Mouse (Mus musculus) retina, postnatal 1 day (tissue): ENCODE measurements around the gene Psmb4.
A peak's percentile ranks its signal among the peaks of the same experiment; 100 is the strongest.
"Not testable (repeated sequence)": the region's sequence is repeated elsewhere in the genome, so short reads cannot be mapped to it uniquely, and the experiment has no call there.

Experiments used
- DNase-seq: peaks from one replicate; pipeline ENCODE4 v3.0.0-alpha.2; 2012

The Psmb4 gene

GRCm38 (mm10) chr3:94886316-94887224 is at the start of gene Psmb4:
Psmb4 (minus strand) TSS chr3:94886961.
- peak; percentile 95 for DNase-seq

GRCm38 (mm10) chr3:94936147-94936546 is 49.4 kb upstream of the Psmb4 start:
- DNase-seq = not testable (repeated sequence)

- DNase-seq = not testable (repeated sequence)
Measured at GRCm38 (mm10) chr3:94935332-94935731, 48.6 kb upstream of the Psmb4 start.

- DNase-seq = not testable (repeated sequence)
Measured at GRCm38 (mm10) chr3:94934564-94934963, 47.8 kb upstream of the Psmb4 start.

- not testable (repeated sequence) for DNase-seq
Measured at GRCm38 (mm10) chr3:94933604-94934003, 46.8 kb upstream of the Psmb4 start.

GRCm38 (mm10) chr3:94932809-94933564 is 46.2 kb upstream of the Psmb4 start, which contains the start of gene Selenbp1:
Selenbp1 (plus strand) TSS chr3:94933056.
- DNase-seq = peak; percentile 90

- DNase-seq = peak; percentile 8
Measured at GRCm38 (mm10) chr3:94932279-94932678, 45.5 kb upstream of the Psmb4 start.

GRCm38 (mm10) chr3:94931427-94932082 is 44.8 kb upstream of the Psmb4 start:
- DNase-seq = not testable (repeated sequence)

- not testable (repeated sequence) for DNase-seq
Measured at GRCm38 (mm10) chr3:94930386-94931266, 43.9 kb upstream of the Psmb4 start.

GRCm38 (mm10) chr3:94928979-94929378 is 42.2 kb upstream of the Psmb4 start:
- not testable (repeated sequence) for DNase-seq

GRCm38 (mm10) chr3:94926301-94926736 is 39.6 kb upstream of the Psmb4 start:
- not testable (repeated sequence) for DNase-seq

GRCm38 (mm10) chr3:94924688-94925087 is 37.9 kb upstream of the Psmb4 start:
- DNase-seq = no peak

GRCm38 (mm10) chr3:94922333-94922732 is 35.6 kb upstream of the Psmb4 start:
- no peak for DNase-seq

- no peak for DNase-seq
Measured at GRCm38 (mm10) chr3:94921104-94921503, 34.3 kb upstream of the Psmb4 start.

- no peak for DNase-seq
Measured at GRCm38 (mm10) chr3:94918845-94919244, 32.1 kb upstream of the Psmb4 start.

GRCm38 (mm10) chr3:94917816-94918361 is 31.1 kb upstream of the Psmb4 start:
- peak; percentile 38 for DNase-seq

- DNase-seq = no peak
Measured at GRCm38 (mm10) chr3:94915903-94916741, 29.4 kb upstream of the Psmb4 start.

GRCm38 (mm10) chr3:94913801-94914200 is 27.0 kb upstream of the Psmb4 start:
- no peak for DNase-seq

GRCm38 (mm10) chr3:94911050-94911693 is 24.4 kb upstream of the Psmb4 start:
- no peak for DNase-seq

GRCm38 (mm10) chr3:94906482-94906881 is 19.7 kb upstream of the Psmb4 start:
- no peak for DNase-seq
